8 mouse cellular contexts compared by ENCODE assay signal in the genomic region with DNA sequence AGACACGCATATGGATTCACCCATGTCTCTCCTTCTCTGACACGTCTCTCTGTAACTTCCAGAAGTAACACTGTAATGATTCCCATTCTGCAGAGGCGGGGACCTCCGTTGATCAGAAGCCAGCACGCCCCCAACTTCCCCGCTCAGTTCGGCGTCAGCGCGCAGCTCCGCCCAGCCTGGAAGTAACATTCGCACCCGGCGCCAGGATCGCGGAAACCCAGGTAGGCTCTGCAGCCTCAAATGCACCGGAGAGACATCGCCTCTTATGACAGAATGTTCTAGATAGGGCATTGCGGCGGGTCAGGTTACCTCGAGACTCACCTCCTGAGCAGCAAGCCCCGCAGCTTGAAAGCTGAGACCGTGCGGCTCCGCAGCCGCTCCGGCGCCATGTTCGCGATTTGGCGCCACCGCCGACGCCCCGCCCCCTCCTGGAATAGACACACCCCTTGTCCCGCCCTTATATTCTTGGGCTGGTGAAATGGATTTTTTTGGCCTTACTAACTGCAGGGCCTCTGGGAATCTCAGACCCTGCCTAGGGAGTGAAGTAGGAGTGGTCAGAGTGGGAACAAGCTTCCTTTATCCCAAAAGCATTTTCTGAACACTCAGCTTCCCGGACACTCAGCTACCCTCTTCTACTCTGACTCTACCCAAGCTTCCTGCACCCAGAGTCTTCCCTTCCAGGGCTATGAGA. TPM values are rescaled to one million over a fixed set of nuclear protein-coding genes. Genes with fewer than 3 reads are reported as not detected.
A peak's percentile ranks its signal among the peaks of the same experiment; 100 is the strongest.
DNase-seq lines count a peak whose midpoint lies in the region; ATAC-seq and TF ChIP-seq lines count a peak whose summit lies in the region.

Gene Pole2 (minus strand): TSS at position 420 of the 691 bp plus-strand sequence.

- no peak for TF ChIP-seq EP300 in lung, postnatal 0 days (IDR thresholded peaks at IDR 0.05)

- peak within 1 kb of the TSS; percentile 78 for H3K27ac ChIP-seq in hindbrain, embryonic 12.5 days
- peak within 1 kb of the TSS; percentile 63 for H3K27ac ChIP-seq in lung, postnatal 0 days (ENCODE audit: low read length)

- H3K4me2 ChIP-seq in hindbrain, embryonic 12.5 days (replicated peaks): peak within 1 kb of the TSS; percentile 59
- H3K4me2 ChIP-seq in lung, postnatal 0 days (replicated peaks; ENCODE audit: low read depth, low read length): peak within 1 kb of the TSS; percentile 52

- no peak for DNase-seq in Patski (ENCODE audit: low read depth, low spot score)
- DNase-seq in cerebellum, postnatal 14 days: peak; percentile 91 to 92
- DNase-seq in frontal cortex, postnatal 14 days (ENCODE audit: low spot score in 2 of 2): peak; percentile 63 to 78
- peak; percentile 87 to 90 for DNase-seq in layer of hippocampus, postnatal 10 days (ENCODE audit: low spot score in 2 of 2)
- DNase-seq in lung, postnatal 0 days (ENCODE audit: low spot score): peak; percentile 94
- peak; percentile 80 for DNase-seq in ovary, postnatal 10 days (ENCODE audit: low spot score)
- peak; percentile 62 to 82 for DNase-seq in thymus, postnatal 10 days (ENCODE audit: low spot score in 2 of 2)

- POLR2A ChIA-PET in Patski (lab: Charles Lee): interaction anchor here (1.0 kb wide), 1 partner anchor 14 kb away, joined by 4 read pairs; no protein-coding TSS in a partner anchor

- peak; percentile 92 for ATAC-seq in Patski
- peak; percentile 94 for ATAC-seq in hindbrain, embryonic 12.5 days (ENCODE audit: low FRiP score)
- peak; percentile 97 for ATAC-seq in lung, postnatal 0 days

- H3K9me3 ChIP-seq in hindbrain, embryonic 12.5 days (replicated peaks): no peaks in the 10 kb centered on the region
- no peaks in the 10 kb centered on the region for H3K9me3 ChIP-seq in lung, postnatal 0 days (ENCODE audit: low read length)

- no peaks in the 10 kb centered on the region for H3K27me3 ChIP-seq in Patski
- H3K27me3 ChIP-seq in hindbrain, embryonic 12.5 days: no peaks in the 10 kb centered on the region
- no peaks in the 10 kb centered on the region for H3K27me3 ChIP-seq in lung, postnatal 0 days (replicated peaks; ENCODE audit: insufficient read depth, low read length)

- no peaks in the 10 kb centered on the region for H3K36me3 ChIP-seq in hindbrain, embryonic 12.5 days
- H3K36me3 ChIP-seq in lung, postnatal 0 days (ENCODE audit: insufficient read depth, low read length): no peaks in the 10 kb centered on the region

- peak within 1 kb of the TSS; percentile 56 for H3K9ac ChIP-seq in hindbrain, embryonic 12.5 days
- peak within 1 kb of the TSS; percentile 50 for H3K9ac ChIP-seq in lung, postnatal 0 days (replicated peaks; ENCODE audit: low read depth)

- H3K4me3 ChIP-seq in hindbrain, embryonic 12.5 days: peak within 1 kb of the TSS; percentile 69
- peak within 1 kb of the TSS; percentile 70 for H3K4me3 ChIP-seq in lung, postnatal 0 days (ENCODE audit: low read depth, low read length)

- 1% methylated on average over 37 of the region's 37 CpGs for WGBS in hindbrain, embryonic 12.5 days
- under 1% methylated on average over 37 of the region's 37 CpGs for WGBS in lung, postnatal 0 days

- in situ Hi-C loops in Patski (cut with MboI; ENCODE audit: low pct_unique_long_range_greater_than_20kb): no loop called here

- CTCF ChIA-PET in Patski (lab: Charles Lee): no interaction called here

- H3K4me1 ChIP-seq in hindbrain, embryonic 12.5 days: no peaks in the 10 kb centered on the region; the same call in 1 of the 2 replicates
- H3K4me1 ChIP-seq in lung, postnatal 0 days (ENCODE audit: insufficient read depth, low read depth, low read length): no peaks in the 10 kb centered on the region

- TF ChIP-seq CTCF in Patski (IDR thresholded peaks at IDR 0.05): no peak
- no peak; the same call in 1 of the 2 replicates for TF ChIP-seq CTCF in lung, postnatal 0 days (IDR thresholded peaks at IDR 0.05)

RNA-seq across cellular contexts. Expression of gene Pole2, which starts in this region (rescaled TPM):
- 6.1 TPM for polyA plus RNA-seq in Patski (2021)
- 15.3 and 15.7 TPM in 2 replicates for polyA plus RNA-seq in hindbrain, embryonic 12.5 days (2016; fragmentation: Nextera tagmentation; extraction: Ambion mirVana)
- 1 to 10 TPM; 1.0 to 1.3 TPM for total RNA-seq in layer of hippocampus, postnatal 10 days (2021)
- polyA plus RNA-seq in lung, postnatal 0 days (2015; fragmentation: Nextera tagmentation; extraction: Ambion mirVana): 5.3 and 6.1 TPM in 2 replicates
